Mouse (Mus musculus) MEL-GATA-1-ER (cell line): ENCODE data around the gene Pnrc2.
A peak's percentile ranks its signal among the peaks of the same experiment; 100 is the strongest.

ENCODE experiments used
- DNase-seq: peaks from one replicate; pipeline ENCODE4 v3.0.0-alpha.2; 2012; ENCODE audit warnings: low read depth; ENCODE audit errors: extremely low read depth

Gene Pnrc2

GRCm38 (mm10) chr4:135828491-135828890, 45.2 kb downstream of the Pnrc2 start:
- no peak for DNase-seq

- no peak for DNase-seq
Measured at GRCm38 (mm10) chr4:135824254-135824653, 49.4 kb downstream of the Pnrc2 start.

DNA sequence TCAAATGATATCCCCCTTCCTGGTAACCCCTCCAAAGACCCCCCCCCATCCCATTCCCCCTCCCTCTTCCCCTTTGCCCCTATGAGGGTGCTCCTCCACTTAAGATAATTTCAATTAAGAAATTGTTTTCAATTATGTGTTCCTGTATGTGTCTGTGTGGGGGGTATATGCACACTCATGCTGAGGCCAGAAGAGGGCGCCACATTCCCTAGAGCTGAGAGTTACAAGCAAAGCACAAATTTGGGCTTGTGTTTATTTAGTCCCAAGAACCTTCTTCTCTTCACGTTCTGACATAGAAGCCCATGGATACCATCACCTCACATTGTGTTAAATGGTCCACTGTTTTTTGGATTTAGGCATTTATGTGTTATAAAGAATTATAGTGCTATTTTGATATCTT, 50.4 kb downstream of the Pnrc2 start:
- DNase-seq, result peak; percentile 22

DNA sequence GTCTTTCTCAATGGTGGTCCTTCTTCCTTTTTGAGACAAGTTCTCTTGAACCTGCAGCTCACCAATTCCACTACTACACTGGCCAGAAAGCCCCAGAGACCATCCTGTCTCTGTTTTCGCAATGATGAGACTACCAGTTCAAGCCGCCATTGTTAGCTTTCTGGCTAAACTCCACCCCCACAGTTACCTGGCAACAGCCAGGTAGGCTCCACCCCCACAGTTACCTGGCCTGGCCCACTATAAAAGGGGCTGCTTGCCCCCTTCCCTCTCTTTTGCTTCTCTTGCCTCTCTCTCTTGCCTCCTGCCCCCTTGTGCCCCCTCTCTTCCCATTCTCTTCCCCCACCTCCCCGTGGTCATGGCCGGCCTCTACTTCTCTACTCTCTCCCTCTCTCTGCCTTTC, 51.9 kb downstream of the Pnrc2 start:
- DNase-seq, result no peak
